Mouse (Mus musculus) kidney, adult 2 months (tissue): ENCODE measurements at regions not wholly inside any gene's neighbourhood (a gene's known extent, or its start where the extent isn't known, plus 50 kb on each side); places are given as distances from the start of the nearest gene placed in this dataset.

Experiments used
- CTCF ChIP-seq: fragments of 200-500 bp; conservative IDR thresholded peaks from 2 replicates; pipeline ENCODE4 v1.5.1; 2011; ENCODE audit warnings: low read depth, mild to moderate bottlenecking, control low read depth, low read length, moderate library complexity, mixed read lengths; ENCODE audit not compliant: insufficient read depth, insufficient read length
- POLR2A ChIP-seq: fragments of 200-500 bp; IDR thresholded peaks from one replicate; pipeline ENCODE4 v1.6.1; 2011; ENCODE audit warnings: low read depth, low read length, control low read depth

GRCm38 (mm10) chr9:79346371-79347096, 372.1 kb downstream of the Col12a1 start:
- no peak for TF ChIP-seq CTCF
- TF ChIP-seq POLR2A: no peak
